Mouse (Mus musculus): ENCODE data around the gene Olfr96. TPM values are rescaled to one million over a fixed set of nuclear protein-coding genes. Genes with fewer than 3 reads are reported as not detected.

Olfr96 gene
- not detected in 2 replicates for polyA plus RNA-seq (2016; fragmentation: Nextera tagmentation; extraction: Ambion mirVana)

GRCm38 (mm10) chr17:37219846-37220245, at the start of gene Olfr96:
TSS of gene Olfr96 (plus strand) at chr17:37220146.
- no peak for DNase-seq (ENCODE audit: low spot score)
- Histone ChIP-seq H3K27ac (no peak within 1 kb of the TSS), H3K36me3 (no peaks in the 10 kb centered on the region), H3K9me3 (no peaks in the 10 kb centered on the region), H3K27me3 (ENCODE audit: insufficient read depth, poor library complexity, severe bottlenecking) (no peaks in the 10 kb centered on the region), H3K4me3 (no peak within 1 kb of the TSS), H3K4me1 (no peaks in the 10 kb centered on the region)
- WGBS, result 59% methylated on average over 4 of the region's 4 CpGs

GRCm38 (mm10) chr17:37185474-37185873, 34.5 kb upstream of the Olfr96 start:
- DNase-seq (ENCODE audit: low spot score), result no peak
- H3K36me3 ChIP-seq, result no peaks in the 10 kb centered on the region
- no peak overlapping the region for H3K4me3 ChIP-seq
- H3K27me3 ChIP-seq (ENCODE audit: insufficient read depth, poor library complexity, severe bottlenecking), result no peaks in the 10 kb centered on the region
- no peaks in the 10 kb centered on the region for H3K9me3 ChIP-seq
- H3K4me1 ChIP-seq, result no peaks in the 10 kb centered on the region
- H3K27ac ChIP-seq, result no peak overlapping the region
- 35% methylated on average over 6 of the region's 6 CpGs for WGBS

GRCm38 (mm10) chr17:37190711-37191110, 29.2 kb upstream of the Olfr96 start:
- no peaks in the 10 kb centered on the region for H3K36me3 ChIP-seq
- H3K9me3 ChIP-seq, result no peaks in the 10 kb centered on the region
- peaks cover 18% of the 10 kb centered on the region; the same call in 1 of the 2 replicates for H3K27me3 ChIP-seq (ENCODE audit: insufficient read depth, poor library complexity, severe bottlenecking)
- H3K4me3 ChIP-seq, result no peak overlapping the region
- DNase-seq (ENCODE audit: low spot score), result no peak
- WGBS, result 36% methylated on average over 2 of the region's 2 CpGs
- no peak overlapping the region for H3K27ac ChIP-seq
- no peaks in the 10 kb centered on the region for H3K4me1 ChIP-seq

GRCm38 (mm10) chr17:37193032-37193431, 26.9 kb upstream of the Olfr96 start:
- Histone ChIP-seq H3K9me3 (no peaks in the 10 kb centered on the region), H3K4me3 (no peak overlapping the region), H3K4me1 (peaks cover 10% of the 10 kb centered on the region; the same call in 1 of the 2 replicates), H3K27ac (no peak overlapping the region), H3K36me3 (no peaks in the 10 kb centered on the region), H3K27me3 (ENCODE audit: insufficient read depth, poor library complexity, severe bottlenecking) (peaks cover 39% of the 10 kb centered on the region)
- no peak for DNase-seq (ENCODE audit: low spot score)

GRCm38 (mm10) chr17:37193656-37194055, 26.3 kb upstream of the Olfr96 start, which contains the start of gene Ubd:
TSS of gene Ubd (plus strand) at chr17:37193892.
- Histone ChIP-seq H3K27ac (no peak within 1 kb of the TSS), H3K4me3 (no peak within 1 kb of the TSS), H3K27me3 (ENCODE audit: insufficient read depth, poor library complexity, severe bottlenecking) (peaks cover 46% of the 10 kb centered on the region), H3K9me3 (no peaks in the 10 kb centered on the region), H3K36me3 (no peaks in the 10 kb centered on the region), H3K4me1 (peaks cover 10% of the 10 kb centered on the region; the same call in 1 of the 2 replicates)
- DNase-seq (ENCODE audit: low spot score), result no peak
- WGBS, result 77% methylated on average over 2 of the region's 2 CpGs

GRCm38 (mm10) chr17:37194782-37195181, 25.2 kb upstream of the Olfr96 start:
- Histone ChIP-seq H3K36me3 (no peaks in the 10 kb centered on the region), H3K4me1 (peaks cover 10% of the 10 kb centered on the region; the same call in 1 of the 2 replicates), H3K4me3 (no peak overlapping the region), H3K9me3 (no peaks in the 10 kb centered on the region), H3K27me3 (ENCODE audit: insufficient read depth, poor library complexity, severe bottlenecking) (peaks cover 56% of the 10 kb centered on the region), H3K27ac (no peak overlapping the region)
- no peak for DNase-seq (ENCODE audit: low spot score)
- WGBS, result 86% methylated on average over 5 of the region's 5 CpGs

- 1% methylated on average over 77 of the region's 77 CpGs for WGBS
- Histone ChIP-seq H3K36me3 (no peaks in the 10 kb centered on the region), H3K4me1 (peaks cover 10% of the 10 kb centered on the region; the same call in 1 of the 2 replicates), H3K27me3 (ENCODE audit: insufficient read depth, poor library complexity, severe bottlenecking) (peaks cover 60% of the 10 kb centered on the region), H3K27ac (no peak overlapping the region), H3K9me3 (no peaks in the 10 kb centered on the region), H3K4me3 (peak overlapping the region; percentile 67)
- no peak for DNase-seq (ENCODE audit: low spot score)
Observed at GRCm38 (mm10) chr17:37196845-37197724, 22.9 kb upstream of the Olfr96 start.

- WGBS, result 78% methylated on average over 2 of the region's 2 CpGs
- Histone ChIP-seq H3K4me3 (no peak within 1 kb of the TSS), H3K9me3 (no peaks in the 10 kb centered on the region), H3K27me3 (ENCODE audit: insufficient read depth, poor library complexity, severe bottlenecking) (peaks cover 42% of the 10 kb centered on the region), H3K36me3 (no peaks in the 10 kb centered on the region), H3K27ac (no peak within 1 kb of the TSS), H3K4me1 (peaks cover 10% of the 10 kb centered on the region; the same call in 1 of the 2 replicates)
- DNase-seq (ENCODE audit: low spot score), result no peak
Observed at GRCm38 (mm10) chr17:37200894-37201293, 19.1 kb upstream of the Olfr96 start, which contains the start of gene Olfr94. TSS of gene Olfr94 (minus strand) at chr17:37200994.

GRCm38 (mm10) chr17:37203206-37203916, 16.6 kb upstream of the Olfr96 start:
- Histone ChIP-seq H3K27me3 (ENCODE audit: insufficient read depth, poor library complexity, severe bottlenecking) (peaks cover 19% of the 10 kb centered on the region), H3K36me3 (no peaks in the 10 kb centered on the region), H3K4me3 (no peak overlapping the region), H3K27ac (no peak overlapping the region), H3K4me1 (no peaks in the 10 kb centered on the region), H3K9me3 (no peaks in the 10 kb centered on the region)
- WGBS, result under 1% methylated on average over 4 of the region's 4 CpGs
- DNase-seq (ENCODE audit: low spot score), result peak; percentile 87

- Histone ChIP-seq H3K4me3 (no peak overlapping the region), H3K27ac (no peak overlapping the region), H3K27me3 (ENCODE audit: insufficient read depth, poor library complexity, severe bottlenecking) (peaks cover 14% of the 10 kb centered on the region; the same call in 1 of the 2 replicates), H3K4me1 (no peaks in the 10 kb centered on the region), H3K36me3 (no peaks in the 10 kb centered on the region), H3K9me3 (no peaks in the 10 kb centered on the region)
- no peak for DNase-seq (ENCODE audit: low spot score)
- 31% methylated on average over 3 of the region's 3 CpGs for WGBS
Observed at GRCm38 (mm10) chr17:37203917-37204236, 16.1 kb upstream of the Olfr96 start.

GRCm38 (mm10) chr17:37210884-37211768, 8.8 kb upstream of the Olfr96 start:
- Histone ChIP-seq H3K4me3 (peak overlapping the region; percentile 56), H3K9me3 (no peaks in the 10 kb centered on the region), H3K27ac (no peak overlapping the region), H3K36me3 (no peaks in the 10 kb centered on the region), H3K4me1 (peaks cover 7% of the 10 kb centered on the region), H3K27me3 (ENCODE audit: insufficient read depth, poor library complexity, severe bottlenecking) (peaks cover 27% of the 10 kb centered on the region)
- WGBS, result 13% methylated on average over 40 of the region's 40 CpGs
- DNase-seq (ENCODE audit: low spot score), result no peak

GRCm38 (mm10) chr17:37213018-37213417, 6.9 kb upstream of the Olfr96 start, which contains the start of gene Olfr95:
TSS of gene Olfr95 (minus strand) at chr17:37213118.
- no peaks in the 10 kb centered on the region for H3K36me3 ChIP-seq
- WGBS, result 72% methylated on average over 3 of the region's 3 CpGs
- DNase-seq (ENCODE audit: low spot score), result no peak
- no peaks in the 10 kb centered on the region for H3K9me3 ChIP-seq
- H3K27ac ChIP-seq, result no peak within 1 kb of the TSS
- H3K4me1 ChIP-seq, result peaks cover 7% of the 10 kb centered on the region
- H3K27me3 ChIP-seq (ENCODE audit: insufficient read depth, poor library complexity, severe bottlenecking), result peaks cover 24% of the 10 kb centered on the region
- no peak within 1 kb of the TSS for H3K4me3 ChIP-seq
